Mouse (Mus musculus) right cerebral cortex, postnatal 4 days (tissue): ENCODE measurements around the gene Ing5.
"Not testable (repeated sequence)": the region's sequence is repeated elsewhere in the genome, so short reads cannot be mapped to it uniquely, and the experiment has no call there.

ENCODE experiments used
- DNase-seq: peaks from one replicate; pipeline ENCODE4 v3.0.0-alpha.2; 2022

Gene Ing5

GRCm38 (mm10) chr1:93811495-93812039 is 7.8 kb downstream of the Ing5 start:
- DNase-seq: no peak

DNA sequence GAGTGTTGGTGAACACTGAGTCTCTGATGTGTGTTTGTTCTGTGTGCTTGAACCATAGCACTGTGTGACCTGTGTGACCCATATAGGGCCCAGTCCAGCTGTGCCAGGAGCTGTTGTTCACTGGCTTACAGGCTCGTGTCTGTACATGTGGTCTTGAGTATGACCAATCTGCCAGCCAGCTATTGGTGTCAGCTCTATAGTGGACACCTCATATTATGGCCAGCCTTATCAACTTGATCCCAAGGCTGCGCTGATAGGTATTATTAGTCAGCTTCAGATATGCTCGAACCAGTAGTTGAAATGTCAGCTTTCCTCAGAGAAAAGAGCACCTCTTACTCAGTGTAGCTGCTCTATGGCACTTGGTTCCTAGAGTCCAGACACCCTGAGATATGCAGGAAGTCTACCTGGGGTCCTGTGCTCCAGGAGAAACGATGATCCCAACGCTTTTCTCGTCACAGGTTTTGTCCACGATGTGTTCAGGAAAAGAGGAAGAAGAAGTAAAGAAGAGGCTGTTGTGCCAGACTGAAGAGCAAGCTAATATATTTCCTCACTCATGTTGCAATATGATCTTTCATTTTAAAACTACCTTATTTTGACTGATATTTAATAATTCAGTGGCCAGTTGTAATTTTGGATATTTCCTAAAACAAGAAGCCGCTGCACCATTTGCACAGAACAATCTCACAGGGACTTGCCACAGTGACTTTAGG is 14.2 kb downstream of the Ing5 start:
- no peak for DNase-seq

- no peak for DNase-seq
These were observed 15.0 kb downstream of the Ing5 start for GRCm38 (mm10) chr1:93818722-93819121.

GRCm38 (mm10) chr1:93823796-93824495 is 20.2 kb downstream of the Ing5 start:
- no peak for DNase-seq

GRCm38 (mm10) chr1:93824609-93825008 is 20.8 kb downstream of the Ing5 start, which contains the start of gene D2hgdh:
Gene D2hgdh (plus strand): TSS chr1:93824909.
- DNase-seq: no peak

DNA sequence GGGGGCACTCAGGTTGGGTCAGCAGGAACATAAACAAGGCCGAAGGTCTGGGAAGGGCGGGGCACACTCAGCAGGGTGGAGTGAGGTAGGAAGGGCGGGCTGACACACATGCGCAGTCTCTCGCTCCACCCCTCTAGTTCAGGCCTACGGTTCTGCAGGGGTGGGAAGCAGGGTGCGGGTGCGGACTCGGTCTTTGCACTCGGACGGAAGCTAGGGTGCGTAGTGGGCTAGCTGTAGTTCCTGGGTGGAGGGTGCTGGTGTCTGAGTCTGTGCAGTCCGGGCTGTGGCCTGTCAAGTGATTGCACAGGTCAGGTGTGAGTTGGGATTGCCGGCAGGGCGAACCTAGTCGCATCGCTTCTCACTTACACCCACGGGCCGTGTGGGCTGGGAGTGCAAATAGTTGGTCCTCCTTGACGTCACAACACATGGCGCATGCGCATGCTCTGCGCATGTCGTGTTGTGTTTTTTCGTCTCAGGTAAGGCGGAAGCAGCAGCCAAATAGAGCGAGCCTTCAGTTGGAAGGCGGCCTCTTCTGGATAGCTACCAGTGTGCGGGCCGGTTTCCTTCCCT is 21.4 kb downstream of the Ing5 start:
- DNase-seq: peak; percentile 88

GRCm38 (mm10) chr1:93825771-93826539 is 22.2 kb downstream of the Ing5 start:
- DNase-seq: peak; percentile 21

GRCm38 (mm10) chr1:93826540-93826835 is 22.7 kb downstream of the Ing5 start:
- no peak for DNase-seq

- DNase-seq: not testable (repeated sequence)
These were observed 29.1 kb downstream of the Ing5 start for GRCm38 (mm10) chr1:93832754-93833360.

DNA sequence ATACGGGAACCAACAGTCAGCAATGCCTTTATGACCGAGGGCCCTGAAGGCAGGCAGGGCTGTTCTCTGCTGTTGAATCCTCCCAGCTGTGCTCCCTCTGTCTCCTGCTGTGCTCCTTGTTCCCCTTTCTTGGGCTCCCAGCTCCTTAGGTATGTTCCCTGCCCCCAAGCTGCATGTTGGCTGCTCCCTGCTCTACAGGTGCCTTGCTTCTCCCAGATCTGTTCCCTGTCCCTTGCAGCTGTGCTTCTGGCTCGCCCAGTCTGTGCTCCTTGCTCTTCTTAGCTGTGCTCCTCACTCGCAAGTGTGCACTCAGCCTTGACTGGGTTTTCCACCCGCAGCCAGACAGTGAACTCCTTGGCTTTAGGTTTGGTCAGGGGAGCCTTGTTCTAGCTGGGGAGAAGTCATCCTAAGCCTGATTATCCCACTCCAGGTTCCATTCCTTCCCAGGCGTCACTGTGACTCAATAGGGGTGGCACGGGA is 30.9 kb downstream of the Ing5 start:
- DNase-seq: no peak

- DNase-seq: no peak
These were observed 31.4 kb downstream of the Ing5 start for GRCm38 (mm10) chr1:93835211-93835610.

GRCm38 (mm10) chr1:93835876-93836531 is 32.2 kb downstream of the Ing5 start:
- DNase-seq: no peak

GRCm38 (mm10) chr1:93836532-93836913 is 32.8 kb downstream of the Ing5 start:
- DNase-seq: no peak

DNA sequence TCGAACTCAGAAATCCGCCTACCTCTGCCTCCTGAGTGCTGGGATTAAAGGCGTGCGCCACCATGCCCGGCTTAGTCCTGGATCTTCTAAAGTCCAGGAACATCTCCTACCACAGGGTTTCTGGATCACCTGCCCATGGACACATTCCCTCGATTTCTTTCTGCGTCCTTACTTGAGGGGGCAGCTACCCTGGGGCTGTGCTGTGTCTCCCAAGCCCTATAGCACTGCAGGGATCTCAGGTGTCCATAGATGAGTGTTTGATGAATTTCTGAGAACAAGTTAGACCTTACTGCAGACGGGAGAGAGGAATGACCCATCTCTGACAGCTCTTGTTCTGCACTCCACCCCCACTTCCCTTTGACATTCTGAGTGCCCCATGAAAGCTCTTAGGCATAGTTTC is 33.6 kb downstream of the Ing5 start:
- no peak for DNase-seq

- not testable (repeated sequence) for DNase-seq
These were observed 34.8 kb downstream of the Ing5 start for GRCm38 (mm10) chr1:93838569-93838968.

GRCm38 (mm10) chr1:93845766-93846366 is 42.1 kb downstream of the Ing5 start:
- DNase-seq: not testable (repeated sequence)

- not testable (repeated sequence) for DNase-seq
These were observed 52.0 kb downstream of the Ing5 start for GRCm38 (mm10) chr1:93855790-93856189.

GRCm38 (mm10) chr1:93857370-93857769 is 53.6 kb downstream of the Ing5 start:
- no peak for DNase-seq

DNA sequence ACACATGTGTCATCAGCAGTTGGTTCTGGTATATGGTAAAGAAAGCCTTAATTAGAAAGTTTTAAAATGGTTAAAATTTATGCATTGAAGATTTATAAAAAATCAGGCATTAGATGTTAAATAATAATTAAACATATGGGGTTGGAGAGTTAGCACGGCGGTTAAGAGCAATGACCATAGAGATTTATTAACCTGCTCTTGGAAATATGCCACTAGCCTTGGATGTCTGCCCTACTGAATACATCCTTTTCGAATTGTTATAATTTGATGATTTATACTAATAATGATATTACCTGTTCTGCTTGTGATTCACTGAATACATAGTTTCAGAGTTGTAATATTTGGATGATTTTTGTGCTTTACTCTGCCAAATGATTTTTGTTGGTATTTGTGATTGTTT is 54.2 kb downstream of the Ing5 start:
- no peak for DNase-seq

- DNase-seq: no peak
These were observed 55.9 kb downstream of the Ing5 start for GRCm38 (mm10) chr1:93859619-93860018.

- not testable (repeated sequence) for DNase-seq
These were observed 57.3 kb downstream of the Ing5 start, which contains the start of gene Gal3st2 for GRCm38 (mm10) chr1:93861048-93861447. Gene Gal3st2 (plus strand): TSS chr1:93861306.
